Mouse (Mus musculus): ENCODE results near the gene Atxn1. TPM values are rescaled to one million over a fixed set of nuclear protein-coding genes. Genes with fewer than 3 reads are reported as not detected.

The Atxn1 gene
- polyA plus RNA-seq, 1 experiment = not detected

DNA sequence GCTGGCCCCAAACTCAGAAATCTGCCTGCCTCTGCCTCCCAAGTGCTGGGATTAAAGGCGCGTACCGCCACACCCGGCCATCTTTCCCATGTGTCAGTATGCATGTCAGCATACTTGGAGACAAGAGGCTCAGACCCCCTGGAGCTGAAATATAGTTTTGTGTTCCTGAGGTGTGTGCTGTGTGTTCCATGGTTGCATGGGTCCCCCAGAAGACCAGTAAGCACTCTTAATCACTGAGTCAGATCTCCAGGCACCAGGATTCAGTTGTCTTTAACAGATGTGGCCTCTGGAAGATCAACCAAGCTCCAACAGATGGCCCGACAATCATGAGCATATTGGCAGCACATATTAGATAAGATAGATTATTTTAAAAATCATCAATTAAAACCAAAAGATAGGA lies 62.4 kb downstream of the Atxn1 start:
- no peak overlapping the region for H3K27ac ChIP-seq (ENCODE audit: insufficient read depth, low read depth, low read length)
- TF ChIP-seq POLR2A (IDR thresholded peaks at IDR 0.05; ENCODE audit: insufficient read depth, low read depth, low read length) (no peak), CTCF (IDR thresholded peaks at IDR 0.05; ENCODE audit: insufficient read depth, low read depth, low read length) (no peak)
- H3K4me1 ChIP-seq (ENCODE audit: control insufficient read depth, insufficient read depth, low read length) = peaks cover 25% of the 10 kb centered on the region
- H3K4me3 ChIP-seq (ENCODE audit: insufficient read depth, low read depth, low read length) = no peak overlapping the region
- 98% methylated on average over 5 of the region's 5 CpGs for WGBS

DNA sequence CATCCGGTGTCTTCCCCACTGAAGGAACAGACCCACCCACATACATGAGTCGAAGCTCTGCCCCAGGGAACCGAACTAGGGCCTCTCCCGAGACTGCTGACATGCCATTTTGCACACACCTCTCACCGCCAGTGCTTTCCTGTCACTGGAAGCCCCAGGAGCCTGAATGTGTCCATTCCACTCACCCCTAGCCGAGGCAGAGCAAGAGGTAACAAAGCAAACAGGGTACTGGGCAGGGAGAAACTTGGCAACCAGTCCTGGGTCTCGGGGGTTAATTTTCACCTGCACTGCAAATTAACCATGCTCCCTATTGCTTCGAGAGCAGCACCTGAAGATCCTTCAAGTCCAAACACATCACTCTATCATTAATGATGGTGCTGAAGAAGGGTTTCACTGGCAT lies 64.0 kb downstream of the Atxn1 start:
- 79% methylated on average over 8 of the region's 8 CpGs for WGBS
- TF ChIP-seq CTCF (IDR thresholded peaks at IDR 0.05; ENCODE audit: insufficient read depth, low read depth, low read length) = no peak
- no peak for TF ChIP-seq POLR2A (IDR thresholded peaks at IDR 0.05; ENCODE audit: insufficient read depth, low read depth, low read length)
- Histone ChIP-seq H3K4me3 (ENCODE audit: insufficient read depth, low read depth, low read length) (no peak overlapping the region), H3K27ac (ENCODE audit: insufficient read depth, low read depth, low read length) (no peak overlapping the region), H3K4me1 (ENCODE audit: control insufficient read depth, insufficient read depth, low read length) (peaks cover 16% of the 10 kb centered on the region)

GRCm38 (mm10) chr13:45897571-45897970 lies 67.2 kb downstream of the Atxn1 start:
- H3K4me1 ChIP-seq (ENCODE audit: control insufficient read depth, insufficient read depth, low read length) = peaks cover 6% of the 10 kb centered on the region
- WGBS = 47% methylated on average over 2 of the region's 2 CpGs
- no peak overlapping the region for H3K27ac ChIP-seq (ENCODE audit: insufficient read depth, low read depth, low read length)
- H3K4me3 ChIP-seq (ENCODE audit: insufficient read depth, low read depth, low read length) = no peak overlapping the region
- no peak for TF ChIP-seq POLR2A (IDR thresholded peaks at IDR 0.05; ENCODE audit: insufficient read depth, low read depth, low read length)
- no peak for TF ChIP-seq CTCF (IDR thresholded peaks at IDR 0.05; ENCODE audit: insufficient read depth, low read depth, low read length)

- Histone ChIP-seq H3K4me3 (ENCODE audit: insufficient read depth, low read depth, low read length) (no peak overlapping the region), H3K4me1 (ENCODE audit: control insufficient read depth, insufficient read depth, low read length) (peaks cover 6% of the 10 kb centered on the region), H3K27ac (ENCODE audit: insufficient read depth, low read depth, low read length) (no peak overlapping the region)
- TF ChIP-seq CTCF (IDR thresholded peaks at IDR 0.05; ENCODE audit: insufficient read depth, low read depth, low read length) = no peak
- TF ChIP-seq POLR2A (IDR thresholded peaks at IDR 0.05; ENCODE audit: insufficient read depth, low read depth, low read length) = no peak
- 64% methylated on average over 10 of the region's 10 CpGs for whole genome bisulfite sequencing
These were observed 70.0 kb downstream of the Atxn1 start for GRCm38 (mm10) chr13:45894760-45895159.

DNA sequence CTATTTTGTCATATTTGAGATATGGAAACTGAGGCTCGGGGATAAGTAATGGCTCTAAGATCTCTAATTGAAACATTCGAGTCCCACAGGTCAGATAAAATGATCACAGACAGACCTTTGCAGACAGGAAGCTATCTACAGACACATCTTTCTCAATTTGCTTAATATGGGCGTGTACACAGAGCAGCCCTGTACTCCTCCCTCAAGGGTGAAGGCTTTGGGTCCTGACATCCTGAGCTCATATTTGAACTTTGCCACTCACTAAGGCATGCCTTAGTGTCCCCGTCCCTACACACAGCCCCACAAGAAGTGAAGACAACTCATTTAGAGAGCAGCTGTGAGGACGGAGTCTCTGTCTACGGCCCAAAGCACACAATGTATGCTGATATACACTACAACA lies 70.6 kb downstream of the Atxn1 start:
- 92% methylated on average over 6 of the region's 6 CpGs for WGBS
- no peak for TF ChIP-seq CTCF (IDR thresholded peaks at IDR 0.05; ENCODE audit: insufficient read depth, low read depth, low read length)
- no peak for TF ChIP-seq POLR2A (IDR thresholded peaks at IDR 0.05; ENCODE audit: insufficient read depth, low read depth, low read length)
- Histone ChIP-seq H3K4me3 (ENCODE audit: insufficient read depth, low read depth, low read length) (no peak overlapping the region), H3K4me1 (ENCODE audit: control insufficient read depth, insufficient read depth, low read length) (peaks cover 6% of the 10 kb centered on the region), H3K27ac (ENCODE audit: insufficient read depth, low read depth, low read length) (no peak overlapping the region)

DNA sequence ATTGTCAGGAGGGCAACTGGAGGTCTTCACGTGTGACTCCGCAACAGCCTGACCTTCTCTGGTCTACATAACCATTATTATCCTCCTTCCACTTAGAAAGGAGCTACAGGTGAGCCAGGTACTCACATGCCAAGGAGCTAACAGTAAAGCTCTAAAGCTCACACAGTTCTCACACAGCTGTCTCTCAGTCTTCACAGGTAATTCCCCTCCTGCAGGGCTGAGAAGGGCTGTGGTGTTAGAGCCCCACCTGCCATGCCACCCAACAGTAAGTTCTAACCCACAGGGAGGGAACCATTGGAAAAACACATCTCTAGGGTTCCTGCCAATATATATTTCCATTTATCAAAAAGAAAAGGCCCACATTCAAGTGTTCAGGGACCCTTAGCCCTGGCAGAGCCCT lies 73.7 kb downstream of the Atxn1 start:
- WGBS = 85% methylated on average over 2 of the region's 2 CpGs

GRCm38 (mm10) chr13:45888953-45889749 lies 75.7 kb downstream of the Atxn1 start:
- no peak for TF ChIP-seq CTCF (IDR thresholded peaks at IDR 0.05; ENCODE audit: insufficient read depth, low read depth, low read length)
- no peak for TF ChIP-seq POLR2A (IDR thresholded peaks at IDR 0.05; ENCODE audit: insufficient read depth, low read depth, low read length)
- WGBS = 66% methylated on average over 9 of the region's 9 CpGs
- H3K4me1 ChIP-seq (ENCODE audit: control insufficient read depth, insufficient read depth, low read length) = peaks cover 5% of the 10 kb centered on the region; the same call in 1 of the 2 replicates
- no peak overlapping the region for H3K4me3 ChIP-seq (ENCODE audit: insufficient read depth, low read depth, low read length)
- no peak overlapping the region for H3K27ac ChIP-seq (ENCODE audit: insufficient read depth, low read depth, low read length)

More for the DNA sequence above, 73.7 kb downstream of the Atxn1 start:
- TF ChIP-seq CTCF (IDR thresholded peaks at IDR 0.05; ENCODE audit: insufficient read depth, low read depth, low read length) = no peak
- no peak for TF ChIP-seq POLR2A (IDR thresholded peaks at IDR 0.05; ENCODE audit: insufficient read depth, low read depth, low read length)
- Histone ChIP-seq H3K4me3 (ENCODE audit: insufficient read depth, low read depth, low read length) (no peak overlapping the region), H3K27ac (ENCODE audit: insufficient read depth, low read depth, low read length) (no peak overlapping the region), H3K4me1 (ENCODE audit: control insufficient read depth, insufficient read depth, low read length) (peaks cover 2% of the 10 kb centered on the region; the same call in 1 of the 2 replicates)

GRCm38 (mm10) chr13:45884878-45885277 lies 79.9 kb downstream of the Atxn1 start:
- Histone ChIP-seq H3K4me3 (ENCODE audit: insufficient read depth, low read depth, low read length) (no peak overlapping the region), H3K4me1 (ENCODE audit: control insufficient read depth, insufficient read depth, low read length) (peaks cover 10% of the 10 kb centered on the region), H3K27ac (ENCODE audit: insufficient read depth, low read depth, low read length) (no peak overlapping the region)
- 55% methylated on average over 7 of the region's 7 CpGs for WGBS
- TF ChIP-seq CTCF (IDR thresholded peaks at IDR 0.05; ENCODE audit: insufficient read depth, low read depth, low read length) (no peak), POLR2A (IDR thresholded peaks at IDR 0.05; ENCODE audit: insufficient read depth, low read depth, low read length) (no peak)

DNA sequence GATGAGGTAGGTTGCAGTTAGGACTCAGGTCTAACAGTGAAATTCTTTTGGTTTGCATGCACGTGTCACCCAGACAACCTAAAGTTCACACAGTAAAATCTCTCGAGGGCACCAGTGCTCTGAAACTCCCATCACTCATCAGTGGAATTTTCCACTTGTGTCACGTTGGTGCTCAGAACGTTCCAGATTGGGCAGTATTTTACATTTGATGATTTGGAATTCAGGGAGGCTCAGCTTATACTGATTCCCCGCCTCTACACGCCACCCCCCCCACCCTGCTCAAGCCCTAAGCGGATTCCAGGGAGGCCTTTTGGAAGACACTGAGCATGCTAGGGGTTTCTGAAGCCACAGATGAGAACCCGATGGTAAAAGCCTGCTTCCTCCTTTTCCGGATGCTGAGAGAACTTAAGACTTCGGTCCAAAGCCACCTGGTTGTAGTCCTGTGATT lies 81.0 kb downstream of the Atxn1 start:
- Histone ChIP-seq H3K27ac (ENCODE audit: insufficient read depth, low read depth, low read length) (no peak overlapping the region), H3K4me1 (ENCODE audit: control insufficient read depth, insufficient read depth, low read length) (peaks cover 8% of the 10 kb centered on the region), H3K4me3 (ENCODE audit: insufficient read depth, low read depth, low read length) (no peak overlapping the region)
- TF ChIP-seq POLR2A (IDR thresholded peaks at IDR 0.05; ENCODE audit: insufficient read depth, low read depth, low read length) (no peak), CTCF (IDR thresholded peaks at IDR 0.05; ENCODE audit: insufficient read depth, low read depth, low read length) (no peak)
- WGBS = 87% methylated on average over 10 of the region's 10 CpGs

Data from olfactory bulb, adult 2 months (tissue).